Mouse (Mus musculus): ENCODE measurements around the gene Mef2a. TPM values are rescaled to one million over a fixed set of nuclear protein-coding genes. Genes with fewer than 3 reads are reported as not detected.
A peak's percentile ranks its signal among the peaks of the same experiment; 100 is the strongest.

Gene Mef2a
- total RNA-seq, 2 experiments from 2014 or later = 107 to 109 TPM

DNA sequence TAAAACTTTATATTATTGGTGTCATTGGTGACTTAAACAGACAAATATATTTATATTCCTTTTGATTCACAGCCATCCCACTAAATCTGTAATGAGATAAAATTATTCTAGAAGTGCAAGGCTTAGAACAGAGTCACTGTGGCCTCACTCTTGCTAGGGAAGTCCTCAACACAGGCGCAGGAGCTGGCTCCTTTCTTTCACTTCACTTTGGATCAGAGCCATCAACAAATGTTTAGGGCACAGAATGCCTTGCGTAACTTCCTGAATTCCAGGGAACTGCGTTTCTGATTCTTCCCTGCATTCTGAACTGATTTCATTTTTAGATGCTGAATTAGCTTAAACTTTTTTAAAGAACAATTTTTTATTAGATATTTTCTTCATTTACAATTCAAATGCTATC is 130.7 kb downstream of the Mef2a start:
- no peak for TF ChIP-seq CTCF (IDR thresholded peaks at IDR 0.05)
- no peak for DNase-seq (ENCODE audit: extremely low spot score in 1 of 2, low spot score in 2 of 2)
- no peak overlapping the region for H3K4me3 ChIP-seq
- H3K27ac ChIP-seq = no peak overlapping the region
- intact Hi-C loops (cut with DNase I) = loop anchor here (2.0 to 5.0 kb wide), 3 partner anchors 130 to 389 kb away; partner anchors contain the start of gene Mef2a

DNA sequence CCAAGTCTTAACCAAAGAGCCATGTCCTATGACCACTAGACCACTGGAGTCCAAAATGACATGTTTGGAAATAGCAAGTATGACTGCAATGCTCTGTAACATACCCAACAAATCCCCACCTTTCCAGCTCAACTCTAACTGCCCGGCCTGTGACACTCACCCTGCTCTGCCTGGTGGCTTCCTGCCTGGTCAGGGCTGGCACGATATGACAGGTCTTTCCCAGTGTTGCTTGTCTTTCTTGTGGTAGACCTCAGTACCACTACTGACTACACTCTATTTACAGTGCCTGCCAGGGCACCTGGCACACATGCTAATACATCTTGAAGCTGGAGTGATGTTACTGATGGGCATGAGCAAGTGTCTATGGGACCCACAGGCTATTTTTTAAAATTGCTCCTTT is 134.9 kb downstream of the Mef2a start:
- DNase-seq (ENCODE audit: extremely low spot score in 1 of 2, low spot score in 2 of 2) = no peak
- Histone ChIP-seq H3K27ac (no peak overlapping the region; the same call in 1 of the 2 replicates), H3K4me3 (no peak overlapping the region)
- intact Hi-C loops (cut with DNase I) = loop anchor here (10.0 kb wide), 1 partner anchor 517 kb away; the partner anchor contains the start of gene Synm
- no peak for TF ChIP-seq CTCF (IDR thresholded peaks at IDR 0.05)

- intact Hi-C loops (cut with DNase I) = loop anchor here (10.0 kb wide), 1 partner anchor 518 kb away; the partner anchor contains the start of gene Synm
- H3K4me3 ChIP-seq = no peak overlapping the region
- no peak for TF ChIP-seq CTCF (IDR thresholded peaks at IDR 0.05)
- H3K27ac ChIP-seq = no peak overlapping the region; the same call in 1 of the 2 replicates
- DNase-seq (ENCODE audit: extremely low spot score in 1 of 2, low spot score in 2 of 2) = peak in 1 of 2 experiments; percentile 1
Observed at GRCm38 (mm10) chr7:67236351-67236750, 136.3 kb downstream of the Mef2a start.

DNA sequence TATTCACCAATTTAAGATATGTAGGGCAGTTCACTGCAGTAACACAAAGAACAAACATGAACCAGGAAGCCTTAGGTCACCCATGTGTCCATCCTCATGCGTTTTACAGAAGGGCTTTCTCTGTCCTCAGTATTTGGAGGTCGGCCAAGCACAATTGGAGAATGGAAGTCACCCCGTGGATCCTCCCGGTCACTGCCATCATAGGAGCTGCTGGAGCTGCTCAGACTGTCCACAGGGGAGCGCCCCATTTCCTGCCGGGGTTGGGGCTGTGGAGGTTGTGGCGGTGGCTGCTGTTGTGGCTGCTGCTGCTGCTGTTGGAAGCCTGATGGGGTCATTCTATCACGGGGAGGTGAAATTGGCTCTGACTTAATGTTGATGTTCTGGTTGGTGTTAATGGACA is 137.9 kb downstream of the Mef2a start:
- H3K4me3 ChIP-seq = no peak overlapping the region
- H3K27ac ChIP-seq = no peak overlapping the region
- DNase-seq (ENCODE audit: extremely low spot score in 1 of 2, low spot score in 2 of 2) = peak in 1 of 2 experiments; percentile 16
- TF ChIP-seq CTCF (IDR thresholded peaks at IDR 0.05) = no peak; the same call in 1 of the 2 replicates
- intact Hi-C loops (cut with DNase I) = loop anchor here (10.0 kb wide), 1 partner anchor 520 kb away; the partner anchor contains the start of gene Synm

GRCm38 (mm10) chr7:67232504-67232903 is 140.2 kb downstream of the Mef2a start:
- intact Hi-C loops (cut with DNase I) = loop anchor here (10.0 kb wide), 1 partner anchor 522 kb away; the partner anchor contains the start of gene Synm
- Histone ChIP-seq H3K27ac (no peak overlapping the region), H3K4me3 (no peak overlapping the region)
- TF ChIP-seq CTCF (IDR thresholded peaks at IDR 0.05) = no peak
- no peak for DNase-seq (ENCODE audit: extremely low spot score in 1 of 2, low spot score in 2 of 2)

DNA sequence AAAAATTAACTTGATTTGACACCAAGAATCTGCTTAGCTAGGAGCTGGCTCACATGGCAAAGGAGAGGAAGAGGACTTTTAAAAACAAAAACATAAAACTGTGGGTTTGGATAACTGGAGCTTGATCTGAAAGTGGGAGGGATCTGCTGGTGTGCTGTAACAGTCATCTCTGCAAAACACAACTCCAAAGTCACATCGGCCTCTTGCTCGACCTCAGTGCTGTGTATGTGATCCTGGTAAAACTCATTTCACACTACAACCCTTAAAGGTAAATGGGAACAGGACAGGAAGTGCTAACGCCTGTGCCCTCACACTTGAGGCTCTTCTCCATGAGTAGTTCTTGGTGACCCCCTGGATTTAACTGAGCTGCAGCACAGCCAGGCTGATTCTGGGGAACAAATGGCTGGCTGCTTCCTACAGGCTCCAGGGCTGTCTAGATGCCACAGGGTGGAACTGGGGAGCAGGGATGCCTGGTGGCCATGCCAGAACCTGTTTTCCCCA is 142.0 kb downstream of the Mef2a start:
- TF ChIP-seq CTCF (IDR thresholded peaks at IDR 0.05) = no peak
- Histone ChIP-seq H3K4me3 (no peak overlapping the region), H3K27ac (peak overlapping the region; percentile 16; the same call in 1 of the 2 replicates)
- no peak for DNase-seq (ENCODE audit: extremely low spot score in 1 of 2, low spot score in 2 of 2)
- intact Hi-C loops (cut with DNase I) = loop anchor here (10.0 kb wide), 1 partner anchor 524 kb away; the partner anchor contains the start of gene Synm

- no peak for TF ChIP-seq CTCF (IDR thresholded peaks at IDR 0.05)
- Histone ChIP-seq H3K27ac (no peak overlapping the region), H3K4me3 (no peak overlapping the region)
- intact Hi-C loops (cut with DNase I) = loop anchor here (10.0 kb wide), 1 partner anchor 525 kb away; the partner anchor contains the start of gene Synm
- no peak for DNase-seq (ENCODE audit: extremely low spot score in 1 of 2, low spot score in 2 of 2)
Observed at GRCm38 (mm10) chr7:67230221-67230620, 142.4 kb downstream of the Mef2a start.

DNA sequence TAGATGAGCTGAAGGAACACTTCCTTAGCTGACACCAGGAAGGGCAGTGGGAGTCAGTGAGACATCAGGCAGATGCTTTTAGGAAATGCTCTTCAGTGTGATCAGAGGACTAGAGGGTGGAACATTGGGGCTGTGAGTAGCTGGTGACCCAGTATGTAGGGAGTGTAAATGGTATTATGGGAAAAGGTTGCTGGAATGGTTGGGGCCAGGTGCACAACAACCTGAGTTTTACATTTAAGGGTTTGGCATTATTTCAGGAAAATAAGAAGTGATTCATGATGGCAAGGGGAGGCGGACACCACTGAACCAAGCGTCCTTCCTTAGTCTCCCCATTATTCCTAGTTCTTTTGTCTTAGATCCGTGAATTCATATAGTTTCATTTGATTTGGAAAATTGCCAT is 143.0 kb downstream of the Mef2a start:
- intact Hi-C loops (cut with DNase I) = loop anchor here (10.0 kb wide), 1 partner anchor 525 kb away; the partner anchor contains the start of gene Synm
- no peak for TF ChIP-seq CTCF (IDR thresholded peaks at IDR 0.05)
- Histone ChIP-seq H3K27ac (no peak overlapping the region), H3K4me3 (no peak overlapping the region)
- DNase-seq (ENCODE audit: extremely low spot score in 1 of 2, low spot score in 2 of 2) = no peak

DNA sequence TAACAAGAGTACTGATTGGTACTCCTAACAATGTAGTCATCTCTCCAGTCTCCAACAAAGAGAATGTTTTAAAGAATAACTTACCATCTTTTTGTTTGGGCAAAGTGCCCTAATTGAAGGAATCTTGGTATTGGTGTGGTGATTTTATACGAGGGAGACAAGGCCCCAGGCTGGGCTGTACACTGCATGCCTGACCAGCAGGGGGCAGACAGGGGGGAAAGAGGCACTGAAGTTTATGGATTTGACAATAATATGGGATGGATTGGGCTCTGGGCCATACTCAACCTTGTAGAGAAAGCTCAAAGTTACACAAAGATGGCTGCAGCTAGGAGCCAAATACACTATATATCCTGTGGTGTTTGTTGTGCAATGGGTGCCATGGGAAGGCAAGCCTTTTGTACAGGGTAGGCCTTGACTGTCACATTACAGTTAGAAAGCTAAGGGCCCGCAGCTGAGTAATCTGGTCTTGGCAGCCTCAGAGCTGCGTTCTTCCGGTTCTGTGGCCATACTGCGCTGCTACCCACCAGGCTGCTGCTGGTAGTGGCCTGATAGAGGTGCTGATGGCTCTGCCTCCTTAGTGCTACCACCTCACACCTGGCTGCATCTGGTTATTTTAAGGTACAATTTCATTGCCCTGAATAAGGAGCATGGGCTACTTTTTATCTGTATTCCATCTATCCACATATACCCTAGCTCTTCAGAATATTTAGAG is 143.6 kb downstream of the Mef2a start:
- H3K27ac ChIP-seq = no peak overlapping the region; the same call in 1 of the 2 replicates

GRCm38 (mm10) chr7:67228390-67228789 is 144.3 kb downstream of the Mef2a start:
- intact Hi-C loops (cut with DNase I) = no loop called here
- no peak for TF ChIP-seq CTCF (IDR thresholded peaks at IDR 0.05)
- Histone ChIP-seq H3K27ac (no peak overlapping the region), H3K4me3 (no peak overlapping the region)
- DNase-seq (ENCODE audit: extremely low spot score in 1 of 2, low spot score in 2 of 2) = no peak

More for the DNA sequence above, 143.6 kb downstream of the Mef2a start:
- TF ChIP-seq CTCF (IDR thresholded peaks at IDR 0.05) = peak; percentile 73
- no peak for DNase-seq (ENCODE audit: extremely low spot score in 1 of 2, low spot score in 2 of 2)
- intact Hi-C loops (cut with DNase I) = no loop called here
- H3K4me3 ChIP-seq = no peak overlapping the region

DNA sequence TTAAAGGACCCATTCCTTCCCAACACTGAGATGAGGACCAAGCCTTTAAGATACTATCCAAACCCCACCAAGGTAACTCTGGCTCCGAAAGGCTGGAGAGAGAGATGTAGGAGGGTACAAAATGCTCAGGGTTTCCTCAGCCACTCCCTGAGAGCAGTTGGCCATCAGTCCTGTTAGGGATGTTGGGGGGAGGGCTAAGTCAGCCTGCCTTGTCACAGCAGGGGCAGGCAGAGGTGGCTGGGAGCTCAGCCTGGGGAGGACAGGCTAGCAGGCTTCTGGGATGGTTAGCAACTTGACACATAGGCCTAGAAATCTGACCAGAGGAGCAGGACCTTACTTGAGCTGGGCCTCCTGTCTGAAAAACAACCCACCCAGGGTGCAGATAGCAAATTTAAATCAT is 145.1 kb downstream of the Mef2a start:
- TF ChIP-seq CTCF (IDR thresholded peaks at IDR 0.05) = no peak
- Histone ChIP-seq H3K27ac (no peak overlapping the region), H3K4me3 (no peak overlapping the region)
- DNase-seq (ENCODE audit: extremely low spot score in 1 of 2, low spot score in 2 of 2) = no peak
- intact Hi-C loops (cut with DNase I) = no loop called here

- no peak for DNase-seq (ENCODE audit: extremely low spot score in 1 of 2, low spot score in 2 of 2)
- intact Hi-C loops (cut with DNase I) = no loop called here
- no peak for TF ChIP-seq CTCF (IDR thresholded peaks at IDR 0.05)
- H3K4me3 ChIP-seq = no peak overlapping the region
- no peak overlapping the region for H3K27ac ChIP-seq
Observed at GRCm38 (mm10) chr7:67225943-67226625, 146.6 kb downstream of the Mef2a start.
